Mouse (Mus musculus) embryonic facial prominence, embryonic 10.5 days (tissue): ENCODE measurements around the gene Ciao2a. TPM values are rescaled to one million over a fixed set of nuclear protein-coding genes. Genes with fewer than 3 reads are reported as not detected.
A peak's percentile ranks its signal among the peaks of the same experiment; 100 is the strongest.

Experiments
- DNase-seq: peaks from one replicate; pipeline ENCODE4 v3.0.0-alpha.2; 2017; ENCODE audit warnings: low spot score
- H3K27ac ChIP-seq: fragments of 300-500 bp; sonication (generic); replicated peaks from 2 replicates; pipeline ENCODE4 v1.5.1; 2016; ENCODE audit warnings: mild to moderate bottlenecking
- H3K27me3 ChIP-seq: fragments of 300-500 bp; sonication (generic); replicated peaks from 2 replicates; pipeline ENCODE4 v1.6.1; 2016; ENCODE audit warnings: low read depth, mild to moderate bottlenecking; ENCODE audit not compliant: poor library complexity, severe bottlenecking
- H3K36me3 ChIP-seq: fragments of 300-500 bp; sonication (generic); replicated peaks from 2 replicates; pipeline ENCODE4 v1.6.1; 2016; ENCODE audit warnings: mild to moderate bottlenecking, moderate library complexity
- H3K4me1 ChIP-seq: fragments of 300-500 bp; sonication (generic); 2 replicates; pipeline ENCODE4 v1.6.1; 2016
- H3K4me3 ChIP-seq: fragments of 300-500 bp; sonication (generic); 2 replicates; pipeline ENCODE4 v1.5.1; 2016; ENCODE audit warnings: mild to moderate bottlenecking, moderate library complexity
- H3K9me3 ChIP-seq: fragments of 300-500 bp; sonication (generic); 2 replicates; pipeline ENCODE4 v1.6.1; 2016; ENCODE audit warnings: mild to moderate bottlenecking
- WGBS: fragments of 180-500 bp; shearing (Covaris S2); methylation state at CpG from one replicate; pipeline ENCODE4 v1.1.7; 2016; 5-methylcytosine and 5-hydroxymethylcytosine counted together
- polyA plus RNA-seq: library from polyadenylated mRNA; unstranded; fragments of >200 nt; fragmentation: Nextera tagmentation; extraction: Ambion mirVana; gene quantifications from 2 replicates; pipeline ENCODE4 v1.2.1, GENCODE M21; 2016

Gene Ciao2a
- polyA plus RNA-seq, result 159 and 162 TPM in 2 replicates

- Histone ChIP-seq H3K9me3 (no peaks in the 10 kb centered on the region), H3K27me3 (no peaks in the 10 kb centered on the region), H3K4me3 (peak within 1 kb of the TSS; percentile 86), H3K4me1 (peaks cover 44% of the 10 kb centered on the region), H3K36me3 (peaks cover 17% of the 10 kb centered on the region), H3K27ac (peak within 1 kb of the TSS; percentile 92)
- 2% methylated on average over 34 of the region's 34 CpGs for WGBS
- peak; percentile 91 for DNase-seq
These were observed at the start of gene Ciao2a, which contains the start of gene Snx1 for GRCm38 (mm10) chr9:66126456-66127192. Gene Ciao2a, plus strand, starts transcription at chr9:66126611. Gene Snx1, minus strand, starts transcription at chr9:66126587.

GRCm38 (mm10) chr9:66078072-66078471 lies 48.3 kb upstream of the Ciao2a start:
- Histone ChIP-seq H3K27ac (peak overlapping the region; percentile 26), H3K9me3 (0 out of 2 replicates have a peak, but pooled peaks cover 6% of the 10 kb centered on the region), H3K4me3 (peak overlapping the region; percentile 39; the same call in 1 of the 2 replicates), H3K36me3 (no peaks in the 10 kb centered on the region), H3K4me1 (peaks cover 16% of the 10 kb centered on the region), H3K27me3 (no peaks in the 10 kb centered on the region)
- 57% methylated on average over 3 of the region's 3 CpGs for WGBS
- no peak for DNase-seq

GRCm38 (mm10) chr9:66078493-66078892 lies 47.9 kb upstream of the Ciao2a start:
- peak overlapping the region; percentile 26 for H3K27ac ChIP-seq
- peak; percentile 78 for DNase-seq
- H3K4me1 ChIP-seq, result peaks cover 16% of the 10 kb centered on the region
- no peaks in the 10 kb centered on the region for H3K27me3 ChIP-seq
- peak overlapping the region; percentile 39 for H3K4me3 ChIP-seq
- no peaks in the 10 kb centered on the region for H3K36me3 ChIP-seq
- H3K9me3 ChIP-seq, result 0 out of 2 replicates have a peak, but pooled peaks cover 6% of the 10 kb centered on the region
- 6% methylated on average over 14 of the region's 14 CpGs for WGBS

- no peak overlapping the region for H3K4me3 ChIP-seq
- DNase-seq, result no peak
- peaks cover 16% of the 10 kb centered on the region for H3K4me1 ChIP-seq
- 83% methylated on average over 3 of the region's 3 CpGs for WGBS
- no peaks in the 10 kb centered on the region for H3K27me3 ChIP-seq
- H3K9me3 ChIP-seq, result no peaks in the 10 kb centered on the region
- H3K27ac ChIP-seq, result no peak overlapping the region
- H3K36me3 ChIP-seq, result peaks cover 12% of the 10 kb centered on the region
These were observed 45.5 kb upstream of the Ciao2a start for GRCm38 (mm10) chr9:66080804-66081459.

GRCm38 (mm10) chr9:66081999-66082398 lies 44.4 kb upstream of the Ciao2a start:
- DNase-seq, result no peak
- H3K27me3 ChIP-seq, result no peaks in the 10 kb centered on the region
- no peak overlapping the region for H3K27ac ChIP-seq
- H3K36me3 ChIP-seq, result peaks cover 22% of the 10 kb centered on the region
- H3K4me1 ChIP-seq, result peaks cover 16% of the 10 kb centered on the region
- no peak overlapping the region for H3K4me3 ChIP-seq
- H3K9me3 ChIP-seq, result no peaks in the 10 kb centered on the region
- 85% methylated on average over 4 of the region's 4 CpGs for WGBS

GRCm38 (mm10) chr9:66084171-66084570 lies 42.2 kb upstream of the Ciao2a start:
- Histone ChIP-seq H3K27ac (no peak overlapping the region), H3K4me1 (peaks cover 15% of the 10 kb centered on the region), H3K9me3 (no peaks in the 10 kb centered on the region), H3K36me3 (peaks cover 44% of the 10 kb centered on the region), H3K27me3 (no peaks in the 10 kb centered on the region), H3K4me3 (no peak overlapping the region)
- no peak for DNase-seq
- 89% methylated on average over 3 of the region's 3 CpGs for WGBS

GRCm38 (mm10) chr9:66087062-66087461 lies 39.3 kb upstream of the Ciao2a start:
- Histone ChIP-seq H3K27ac (no peak overlapping the region), H3K4me3 (no peak overlapping the region), H3K36me3 (peaks cover 72% of the 10 kb centered on the region), H3K9me3 (no peaks in the 10 kb centered on the region), H3K27me3 (no peaks in the 10 kb centered on the region), H3K4me1 (peaks cover 22% of the 10 kb centered on the region)
- WGBS, result 93% methylated on average over 7 of the region's 7 CpGs
- DNase-seq, result no peak

GRCm38 (mm10) chr9:66088411-66088810 lies 38.0 kb upstream of the Ciao2a start:
- no peaks in the 10 kb centered on the region for H3K9me3 ChIP-seq
- WGBS, result 33% methylated on average over 4 of the region's 4 CpGs
- H3K27ac ChIP-seq, result no peak overlapping the region
- peak; percentile 71 for DNase-seq
- H3K36me3 ChIP-seq, result peaks cover 86% of the 10 kb centered on the region
- H3K4me3 ChIP-seq, result no peak overlapping the region
- peaks cover 31% of the 10 kb centered on the region for H3K4me1 ChIP-seq
- H3K27me3 ChIP-seq, result no peaks in the 10 kb centered on the region

- Histone ChIP-seq H3K4me3 (no peak overlapping the region), H3K9me3 (no peaks in the 10 kb centered on the region), H3K36me3 (peaks cover 99% of the 10 kb centered on the region), H3K27me3 (no peaks in the 10 kb centered on the region), H3K27ac (no peak overlapping the region), H3K4me1 (peaks cover 31% of the 10 kb centered on the region)
- WGBS, result 93% methylated on average over 13 of the region's 13 CpGs
- no peak for DNase-seq
These were observed 35.7 kb upstream of the Ciao2a start for GRCm38 (mm10) chr9:66090593-66091244.

- no peaks in the 10 kb centered on the region for H3K27me3 ChIP-seq
- peaks cover 99% of the 10 kb centered on the region for H3K36me3 ChIP-seq
- peaks cover 31% of the 10 kb centered on the region for H3K4me1 ChIP-seq
- 74% methylated on average over 6 of the region's 6 CpGs for WGBS
- DNase-seq, result no peak
- 0 out of 2 replicates have a peak overlapping the region, but pooled peaks have one; percentile 15 for H3K27ac ChIP-seq
- H3K9me3 ChIP-seq, result no peaks in the 10 kb centered on the region
- H3K4me3 ChIP-seq, result no peak overlapping the region
These were observed 34.8 kb upstream of the Ciao2a start for GRCm38 (mm10) chr9:66091327-66092231.

- no peak overlapping the region for H3K27ac ChIP-seq
- no peaks in the 10 kb centered on the region for H3K9me3 ChIP-seq
- H3K36me3 ChIP-seq, result peaks cover 99% of the 10 kb centered on the region
- H3K4me1 ChIP-seq, result peaks cover 31% of the 10 kb centered on the region
- no peaks in the 10 kb centered on the region for H3K27me3 ChIP-seq
- H3K4me3 ChIP-seq, result no peak overlapping the region
- no peak for DNase-seq
- 74% methylated on average over 2 of the region's 2 CpGs for WGBS
These were observed 33.7 kb upstream of the Ciao2a start for GRCm38 (mm10) chr9:66092664-66093063.

GRCm38 (mm10) chr9:66101577-66101976 lies 24.8 kb upstream of the Ciao2a start:
- H3K27me3 ChIP-seq, result no peaks in the 10 kb centered on the region
- H3K27ac ChIP-seq, result no peak overlapping the region
- peaks cover 96% of the 10 kb centered on the region for H3K36me3 ChIP-seq
- peaks cover 8% of the 10 kb centered on the region for H3K4me1 ChIP-seq
- no peaks in the 10 kb centered on the region for H3K9me3 ChIP-seq
- no peak overlapping the region for H3K4me3 ChIP-seq
- 49% methylated on average over 8 of the region's 8 CpGs for WGBS
- no peak for DNase-seq
